Mouse (Mus musculus) erythroblast, embryonic 14.5 days (primary cell): ENCODE results near the gene Wdr45. TPM values are rescaled to one million over a fixed set of nuclear protein-coding genes. Genes with fewer than 3 reads are reported as not detected.
"Not testable (repeated sequence)": the region's sequence is repeated elsewhere in the genome, so short reads cannot be mapped to it uniquely, and the experiment has no call there.

Source experiments
- H3K27me3 ChIP-seq: 2 replicates; pipeline ENCODE4 v1.6.1; 2012; ENCODE audit warnings: inconsistent platforms; ENCODE audit not compliant: control insufficient read depth
- H3K36me3 ChIP-seq: 2 replicates; pipeline ENCODE4 v1.6.1; 2012; ENCODE audit warnings: mild to moderate bottlenecking, inconsistent platforms; ENCODE audit not compliant: control insufficient read depth
- H3K4me1 ChIP-seq: 2 replicates; pipeline ENCODE4 v1.6.1; 2012; ENCODE audit warnings: inconsistent platforms; ENCODE audit not compliant: control insufficient read depth
- H3K4me3 ChIP-seq: replicated peaks from 2 replicates; pipeline ENCODE3; 2012; ENCODE audit warnings: moderate library complexity, mild to moderate bottlenecking, inconsistent platforms
- H3K9me3 ChIP-seq: 2 replicates; pipeline ENCODE4 v1.6.1; 2012; ENCODE audit warnings: low read length, inconsistent platforms, mixed read lengths; ENCODE audit not compliant: control insufficient read depth
- GATA1 ChIP-seq: IDR thresholded peaks from 2 replicates; pipeline ENCODE4 v1.6.1; 2012; ENCODE audit warnings: low read length, inconsistent platforms, mixed read lengths
- TAL1 ChIP-seq: IDR thresholded peaks from 3 replicates; pipeline ENCODE4 v1.6.1; 2012; ENCODE audit warnings: low read length, inconsistent platforms, mixed read lengths
- polyA plus RNA-seq: library from polyadenylated mRNA; stranded (reverse); fragments of >175 nt; gene quantifications from 2 replicates; pipeline ENCODE4 v1.2.3, GENCODE M21; 2012

Wdr45 gene
- polyA plus RNA-seq, 1 experiment, result 5.1 TPM

GRCm38 (mm10) chrX:7675001-7675380 lies 39.1 kb upstream of the Wdr45 start:
- peaks cover 35% of the 10 kb centered on the region for H3K4me1 ChIP-seq
- H3K4me3 ChIP-seq, result peak overlapping the region; percentile 45
- H3K27me3 ChIP-seq, result peaks cover 9% of the 10 kb centered on the region
- H3K36me3 ChIP-seq, result no peaks in the 10 kb centered on the region
- TF ChIP-seq TAL1 (no peak), GATA1 (no peak)
- peaks cover 5% of the 10 kb centered on the region for H3K9me3 ChIP-seq

GRCm38 (mm10) chrX:7678986-7679385 lies 35.1 kb upstream of the Wdr45 start:
- H3K4me3 ChIP-seq, result no peak overlapping the region
- H3K36me3 ChIP-seq, result no peaks in the 10 kb centered on the region

GRCm38 (mm10) chrX:7679405-7680056 lies 34.6 kb upstream of the Wdr45 start:
- H3K4me3 ChIP-seq, result peak overlapping the region; percentile 43
- 0 out of 2 replicates have a peak, but pooled peaks cover 3% of the 10 kb centered on the region for H3K27me3 ChIP-seq
- H3K9me3 ChIP-seq, result no peaks in the 10 kb centered on the region
- TF ChIP-seq GATA1 (no peak), TAL1 (no peak)
- H3K36me3 ChIP-seq, result no peaks in the 10 kb centered on the region
- peaks cover 16% of the 10 kb centered on the region for H3K4me1 ChIP-seq

More at GRCm38 (mm10) chrX:7678986-7679385, 35.1 kb upstream of the Wdr45 start:
- H3K27me3 ChIP-seq, result 0 out of 2 replicates have a peak, but pooled peaks cover 6% of the 10 kb centered on the region
- peaks cover 21% of the 10 kb centered on the region for H3K4me1 ChIP-seq
- TF ChIP-seq TAL1 (no peak), GATA1 (no peak)
- no peaks in the 10 kb centered on the region; the same call in 1 of the 2 replicates for H3K9me3 ChIP-seq

GRCm38 (mm10) chrX:7680057-7680412 lies 34.1 kb upstream of the Wdr45 start:
- Histone ChIP-seq H3K4me1 (peaks cover 11% of the 10 kb centered on the region), H3K9me3 (no peaks in the 10 kb centered on the region), H3K27me3 (no peaks in the 10 kb centered on the region), H3K36me3 (no peaks in the 10 kb centered on the region), H3K4me3 (peak overlapping the region; percentile 43)
- TF ChIP-seq GATA1 (no peak), TAL1 (no peak)

- no peaks in the 10 kb centered on the region for H3K9me3 ChIP-seq
- peak within 1 kb of the TSS; percentile 43 for H3K4me3 ChIP-seq
- no peaks in the 10 kb centered on the region for H3K27me3 ChIP-seq
- H3K36me3 ChIP-seq, result no peaks in the 10 kb centered on the region
- no peak for TF ChIP-seq GATA1
- no peak for TF ChIP-seq TAL1
- H3K4me1 ChIP-seq, result peaks cover 11% of the 10 kb centered on the region
Measured at GRCm38 (mm10) chrX:7680864-7681263, 33.3 kb upstream of the Wdr45 start, which contains the start of gene Magix. TSS of gene Magix (minus strand) at chrX:7681251.

- Histone ChIP-seq H3K4me1 (no peaks in the 10 kb centered on the region), H3K9me3 (no peaks in the 10 kb centered on the region), H3K27me3 (peaks cover 6% of the 10 kb centered on the region; the same call in 1 of the 2 replicates), H3K36me3 (no peaks in the 10 kb centered on the region), H3K4me3 (no peak overlapping the region)
- no peak for TF ChIP-seq TAL1
- no peak for TF ChIP-seq GATA1
Measured at GRCm38 (mm10) chrX:7688321-7688720, 25.8 kb upstream of the Wdr45 start.

- Histone ChIP-seq H3K27me3 (peaks cover 6% of the 10 kb centered on the region; the same call in 1 of the 2 replicates), H3K4me3 (no peak overlapping the region), H3K4me1 (no peaks in the 10 kb centered on the region), H3K9me3 (no peaks in the 10 kb centered on the region), H3K36me3 (no peaks in the 10 kb centered on the region)
- TF ChIP-seq GATA1, result no peak
- no peak for TF ChIP-seq TAL1
Measured at GRCm38 (mm10) chrX:7690486-7690885, 23.6 kb upstream of the Wdr45 start.

GRCm38 (mm10) chrX:7692862-7693261 lies 21.3 kb upstream of the Wdr45 start:
- Histone ChIP-seq H3K4me1 (peaks cover 4% of the 10 kb centered on the region), H3K27me3 (peaks cover 3% of the 10 kb centered on the region; the same call in 1 of the 2 replicates), H3K4me3 (no peak overlapping the region), H3K36me3 (no peaks in the 10 kb centered on the region), H3K9me3 (no peaks in the 10 kb centered on the region)
- TF ChIP-seq TAL1 (no peak), GATA1 (no peak)

GRCm38 (mm10) chrX:7696520-7696919 lies 17.6 kb upstream of the Wdr45 start:
- TF ChIP-seq TAL1 (no peak), GATA1 (no peak)
- H3K27me3 ChIP-seq, result no peaks in the 10 kb centered on the region

GRCm38 (mm10) chrX:7696954-7697381 lies 17.2 kb upstream of the Wdr45 start, which contains the start of gene Gpkow:
TSS of gene Gpkow (plus strand) at chrX:7697131.
- Histone ChIP-seq H3K9me3 (no peaks in the 10 kb centered on the region), H3K4me3 (peak within 1 kb of the TSS; percentile 82), H3K4me1 (peaks cover 18% of the 10 kb centered on the region), H3K36me3 (peaks cover 36% of the 10 kb centered on the region), H3K27me3 (no peaks in the 10 kb centered on the region)
- TF ChIP-seq GATA1 (no peak), TAL1 (no peak)

More at GRCm38 (mm10) chrX:7696520-7696919, 17.6 kb upstream of the Wdr45 start:
- Histone ChIP-seq H3K36me3 (peaks cover 31% of the 10 kb centered on the region), H3K9me3 (no peaks in the 10 kb centered on the region), H3K4me3 (peak overlapping the region; percentile 82), H3K4me1 (peaks cover 17% of the 10 kb centered on the region)

GRCm38 (mm10) chrX:7713764-7714134 lies 384 bp upstream of the Wdr45 start:
- Histone ChIP-seq H3K36me3 (peaks cover 11% of the 10 kb centered on the region), H3K4me3 (peak overlapping the region; percentile 68)
- H3K27me3 ChIP-seq, H3K4me1 ChIP-seq, H3K9me3 ChIP-seq: not testable (repeated sequence)

- not testable (repeated sequence) for H3K9me3 ChIP-seq, H3K4me3 ChIP-seq, H3K27me3 ChIP-seq, H3K36me3 ChIP-seq, H3K4me1 ChIP-seq
Measured at GRCm38 (mm10) chrX:7716058-7716457, 1.9 kb downstream of the Wdr45 start.
